Mouse (Mus musculus) cortical plate, adult 2 months (tissue): Measurements from ENCODE around the gene Lingo4.

Experiments used
- CTCF ChIP-seq: fragments of 200-500 bp; IDR thresholded peaks from 2 replicates; pipeline ENCODE4 v1.5.1; 2011; ENCODE audit warnings: mild to moderate bottlenecking, control low read depth, low read length; ENCODE audit not compliant: insufficient read depth; ENCODE audit errors: extremely low read depth
- POLR2A ChIP-seq: fragments of 200-500 bp; IDR thresholded peaks from 2 replicates; pipeline ENCODE4 v1.6.1; 2011; ENCODE audit warnings: mild to moderate bottlenecking, low read length, control low read depth; ENCODE audit not compliant: insufficient read depth; ENCODE audit errors: extremely low read depth

- TF ChIP-seq CTCF (no peak), POLR2A (no peak)
Measured at GRCm38 (mm10) chr3:94372641-94373040, 25.7 kb upstream of the Lingo4 start, which contains the start of gene Rorc.
